Mouse (Mus musculus) testis, postnatal 14 days (tissue): ENCODE data around the gene Ppp1r12c.
A peak's percentile ranks its signal among the peaks of the same experiment; 100 is the strongest.
"Not testable (repeated sequence)": the region's sequence is repeated elsewhere in the genome, so short reads cannot be mapped to it uniquely, and the experiment has no call there.

Experiments
- DNase-seq: peaks from one replicate; pipeline ENCODE4 v3.0.0; 2021; ENCODE audit warnings: low spot score

Ppp1r12c gene

DNA sequence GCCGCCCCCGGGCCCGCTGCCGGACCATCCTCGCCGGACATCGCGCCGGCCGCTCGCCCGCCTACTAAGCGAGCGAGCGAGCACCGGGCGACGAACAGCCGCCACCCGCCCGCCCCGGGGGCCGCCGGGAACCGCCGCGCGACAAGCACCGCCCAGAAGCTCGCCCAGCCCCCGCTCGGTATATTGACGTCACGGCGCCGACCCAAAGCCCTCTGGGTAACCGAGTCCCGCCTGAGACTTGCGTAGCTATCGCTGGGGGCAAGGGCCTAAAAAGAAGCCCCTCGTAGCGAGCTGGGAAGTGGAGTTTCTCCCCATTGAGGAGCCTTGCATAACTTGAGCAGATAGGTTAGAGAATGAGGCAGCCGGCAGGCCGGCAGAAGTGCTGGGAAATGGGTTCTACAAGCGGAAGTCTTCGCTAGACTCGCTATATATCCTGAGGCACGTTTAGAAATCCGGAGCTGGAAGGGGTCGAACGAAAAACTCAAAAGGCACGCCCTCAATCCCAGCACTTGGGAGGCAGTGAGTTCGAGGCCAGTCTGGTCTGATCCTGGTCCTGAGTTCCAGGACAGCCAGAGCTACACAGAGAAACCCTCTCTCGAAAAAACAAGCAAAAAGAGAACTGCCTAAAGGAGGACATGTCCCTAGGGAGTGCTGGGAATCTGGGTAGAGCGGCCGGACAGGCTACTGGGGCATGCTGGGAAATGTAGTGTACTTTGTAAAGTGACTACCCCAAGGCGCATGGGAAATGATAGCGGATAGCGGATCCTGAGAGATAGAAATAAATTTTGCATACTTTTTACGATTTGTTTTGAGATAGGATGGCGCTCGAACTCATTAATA, at the start of gene Ppp1r12c:
TSS of gene Ppp1r12c (minus strand) at position 123 of the 840 bp plus-strand sequence.
- DNase-seq, result peak; percentile 95

DNA sequence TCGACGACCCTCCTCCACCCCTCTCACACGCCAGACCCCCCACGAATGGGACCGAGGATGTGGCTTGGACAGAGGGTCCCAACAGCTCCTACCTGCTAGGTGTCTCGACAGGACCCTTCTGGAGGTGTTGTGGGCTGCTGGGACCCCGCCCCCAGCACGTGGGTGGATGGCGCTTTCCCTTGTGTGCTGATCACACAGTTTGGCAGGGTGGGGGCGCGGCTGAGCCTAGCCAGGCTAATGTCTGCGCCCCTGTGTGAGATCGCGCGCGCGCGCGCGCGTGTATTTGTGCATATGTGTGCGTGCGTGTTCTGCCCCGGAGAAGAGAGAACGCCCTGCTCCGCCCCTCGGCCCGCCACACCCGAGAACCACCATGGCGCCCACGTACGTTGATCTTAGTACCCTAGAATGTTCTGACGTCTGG, 45.8 kb upstream of the Ppp1r12c start, which contains the start of gene Syt5:
TSS of gene Syt5 (minus strand) at position 321 of the 421 bp plus-strand sequence.
- DNase-seq, result no peak

GRCm38 (mm10) chr7:4546591-4547131, 45.2 kb upstream of the Ppp1r12c start:
- DNase-seq, result peak; percentile 73

- no peak for DNase-seq
Measured at GRCm38 (mm10) chr7:4546050-4546449, 44.6 kb upstream of the Ppp1r12c start.

- DNase-seq, result peak; percentile 38
Measured at GRCm38 (mm10) chr7:4542013-4542412, 40.5 kb upstream of the Ppp1r12c start.

- no peak for DNase-seq
Measured at GRCm38 (mm10) chr7:4541344-4541743, 39.9 kb upstream of the Ppp1r12c start.

DNA sequence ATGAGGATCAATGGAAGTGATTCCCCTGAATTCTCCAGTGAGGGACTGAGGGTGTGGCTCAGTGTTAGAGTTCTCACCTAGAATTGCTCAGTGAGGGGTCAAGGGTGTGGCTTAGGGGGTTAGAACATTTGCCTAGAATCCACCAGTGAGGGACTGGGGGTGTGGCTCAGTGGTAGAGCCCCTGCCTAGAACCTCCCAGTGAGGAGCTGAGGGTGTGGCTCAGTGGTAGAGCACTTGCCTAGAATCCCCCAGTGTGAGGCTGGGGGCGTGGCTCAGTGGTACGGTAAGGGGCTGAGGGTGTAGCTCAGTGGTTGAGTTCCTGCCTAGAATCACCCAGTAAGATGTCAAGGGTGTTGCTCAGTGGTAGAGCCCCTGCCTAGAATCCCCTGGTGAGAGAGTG, 37.5 kb upstream of the Ppp1r12c start:
- no peak for DNase-seq

DNA sequence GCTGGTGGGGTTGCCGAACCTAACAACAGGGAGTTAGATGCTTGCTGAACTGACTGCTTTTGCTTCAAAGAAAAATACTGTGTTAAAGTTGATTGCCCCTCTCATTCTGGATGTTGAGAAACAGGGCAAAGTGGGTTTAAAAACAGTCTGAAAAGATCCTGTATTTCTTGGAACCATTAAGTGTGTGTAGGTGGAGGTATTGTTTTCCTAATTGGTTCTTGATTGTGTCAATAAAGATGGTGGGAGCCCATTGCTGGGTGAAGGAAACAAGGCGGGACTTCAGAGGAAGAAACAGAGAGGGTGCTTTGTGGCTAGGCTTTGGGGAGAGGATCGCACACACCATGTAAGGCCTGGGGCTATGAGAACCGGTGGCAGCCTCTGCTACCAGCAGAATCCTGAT, 35.7 kb upstream of the Ppp1r12c start:
- no peak for DNase-seq

- no peak for DNase-seq
Measured at GRCm38 (mm10) chr7:4536369-4536768, 34.9 kb upstream of the Ppp1r12c start.

DNA sequence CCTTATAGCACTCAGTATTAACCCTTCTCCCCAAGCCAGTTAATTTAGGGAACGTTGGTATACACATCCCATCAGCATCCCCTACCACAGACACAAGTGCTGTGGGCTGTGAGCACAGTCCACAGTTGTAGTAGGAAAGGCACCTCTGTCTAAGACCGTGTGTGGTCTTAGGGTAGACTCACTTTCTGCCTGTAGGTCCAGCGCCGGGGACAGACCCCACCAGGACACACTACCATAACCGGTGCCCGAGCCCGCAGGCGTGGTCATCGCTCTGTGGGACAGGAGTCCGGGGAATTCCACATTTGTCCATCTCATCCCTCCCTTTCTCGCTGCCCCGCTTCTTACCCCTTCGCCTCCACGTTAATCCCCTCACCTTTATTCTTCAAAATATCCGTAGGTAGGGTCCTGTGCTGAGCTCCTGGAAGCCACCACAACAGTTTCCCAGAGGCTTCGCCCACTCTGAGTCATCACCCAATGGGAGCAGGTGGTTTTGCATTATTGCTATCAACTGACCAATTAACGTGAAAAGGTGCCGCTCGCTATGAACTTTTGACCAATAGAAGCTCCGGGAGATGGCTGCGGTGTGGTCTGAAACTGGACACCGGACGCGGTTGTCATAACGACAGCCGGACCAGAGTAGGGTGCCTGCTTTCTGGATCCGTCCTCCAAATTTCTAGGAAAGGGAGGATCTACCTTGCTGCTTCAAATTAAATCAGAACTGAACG, 30.7 kb upstream of the Ppp1r12c start, which contains the start of gene Dnaaf3:
TSS of gene Dnaaf3 (minus strand) at position 449 of the 725 bp plus-strand sequence.
- DNase-seq, result peak; percentile 83

GRCm38 (mm10) chr7:4530166-4530565, 28.7 kb upstream of the Ppp1r12c start:
- not testable (repeated sequence) for DNase-seq

GRCm38 (mm10) chr7:4527302-4527689, 25.8 kb upstream of the Ppp1r12c start:
- peak; percentile 3 for DNase-seq

- peak; percentile 67 for DNase-seq
Measured at GRCm38 (mm10) chr7:4526341-4527301, 25.1 kb upstream of the Ppp1r12c start.

GRCm38 (mm10) chr7:4524212-4524922, 22.9 kb upstream of the Ppp1r12c start, which contains the start of gene Tnni3:
Tnni3 (minus strand) TSS chr7:4524229.
- peak; percentile 22 for DNase-seq

GRCm38 (mm10) chr7:4523205-4524130, 22.0 kb upstream of the Ppp1r12c start:
- DNase-seq, result peak; percentile 4

- peak; percentile 57 for DNase-seq
Measured at GRCm38 (mm10) chr7:4522292-4522691, 20.8 kb upstream of the Ppp1r12c start.

GRCm38 (mm10) chr7:4521231-4522003, 19.9 kb upstream of the Ppp1r12c start:
- peak; percentile 12 for DNase-seq

- no peak for DNase-seq
Measured at GRCm38 (mm10) chr7:4518487-4518886, 17.0 kb upstream of the Ppp1r12c start.
